Mouse (Mus musculus) embryonic facial prominence, embryonic 13.5 days (tissue): ENCODE results near the gene Heg1. TPM values are rescaled to one million over a fixed set of nuclear protein-coding genes. Genes with fewer than 3 reads are reported as not detected.

Source experiments
- ATAC-seq: fragments of 200-750 bp; cut with Nextera tagmentation; 2 replicates; pipeline ENCODE4 v1.8.0; 2017; ENCODE audit warnings: low read depth; ENCODE audit not compliant: insufficient number of reproducible peaks, insufficient read depth, low FRiP score, low TSS enrichment
- H3K27ac ChIP-seq: fragments of 300-500 bp; sonication (generic); 2 replicates; pipeline ENCODE4 v1.5.1; 2015; ENCODE audit warnings: moderate library complexity, mild to moderate bottlenecking, inconsistent platforms
- H3K27me3 ChIP-seq: fragments of 300-500 bp; sonication (generic); 2 replicates; pipeline ENCODE4 v1.6.1; 2015; ENCODE audit warnings: mild to moderate bottlenecking, inconsistent platforms
- H3K36me3 ChIP-seq: fragments of 300-500 bp; sonication (generic); 2 replicates; pipeline ENCODE4 v1.6.1; 2015; ENCODE audit warnings: mild to moderate bottlenecking, inconsistent platforms
- H3K4me1 ChIP-seq: fragments of 300-500 bp; sonication (generic); 2 replicates; pipeline ENCODE4 v1.6.1; 2015; ENCODE audit warnings: inconsistent platforms
- H3K4me2 ChIP-seq: fragments of 300-500 bp; sonication (generic); 2 replicates; pipeline ENCODE4 v1.6.1; 2015; ENCODE audit warnings: moderate library complexity, mild to moderate bottlenecking, inconsistent platforms
- H3K4me3 ChIP-seq: fragments of 300-500 bp; sonication (generic); 2 replicates; pipeline ENCODE4 v1.5.1; 2015; ENCODE audit warnings: mild to moderate bottlenecking, inconsistent platforms
- H3K9ac ChIP-seq: fragments of 300-500 bp; sonication (generic); 2 replicates; pipeline ENCODE4 v1.6.1; 2015; ENCODE audit warnings: mild to moderate bottlenecking, inconsistent platforms
- H3K9me3 ChIP-seq: fragments of 300-500 bp; sonication (generic); 2 replicates; pipeline ENCODE4 v1.6.1; 2016; ENCODE audit warnings: inconsistent platforms
- WGBS: fragments of 180-500 bp; shearing (Covaris S2); methylation state at CpG from one replicate; pipeline ENCODE4 v1.1.7; 2015; ENCODE audit warnings: mixed read lengths; 5-methylcytosine and 5-hydroxymethylcytosine counted together
- polyA plus RNA-seq: library from polyadenylated mRNA; unstranded; fragments of >200 nt; fragmentation: Nextera tagmentation; extraction: Ambion mirVana; gene quantifications from 2 replicates; pipeline ENCODE4 v1.2.1, GENCODE M21; 2015

Heg1 gene
- polyA plus RNA-seq, 1 experiment from 2014 or later = 12.6 TPM

DNA sequence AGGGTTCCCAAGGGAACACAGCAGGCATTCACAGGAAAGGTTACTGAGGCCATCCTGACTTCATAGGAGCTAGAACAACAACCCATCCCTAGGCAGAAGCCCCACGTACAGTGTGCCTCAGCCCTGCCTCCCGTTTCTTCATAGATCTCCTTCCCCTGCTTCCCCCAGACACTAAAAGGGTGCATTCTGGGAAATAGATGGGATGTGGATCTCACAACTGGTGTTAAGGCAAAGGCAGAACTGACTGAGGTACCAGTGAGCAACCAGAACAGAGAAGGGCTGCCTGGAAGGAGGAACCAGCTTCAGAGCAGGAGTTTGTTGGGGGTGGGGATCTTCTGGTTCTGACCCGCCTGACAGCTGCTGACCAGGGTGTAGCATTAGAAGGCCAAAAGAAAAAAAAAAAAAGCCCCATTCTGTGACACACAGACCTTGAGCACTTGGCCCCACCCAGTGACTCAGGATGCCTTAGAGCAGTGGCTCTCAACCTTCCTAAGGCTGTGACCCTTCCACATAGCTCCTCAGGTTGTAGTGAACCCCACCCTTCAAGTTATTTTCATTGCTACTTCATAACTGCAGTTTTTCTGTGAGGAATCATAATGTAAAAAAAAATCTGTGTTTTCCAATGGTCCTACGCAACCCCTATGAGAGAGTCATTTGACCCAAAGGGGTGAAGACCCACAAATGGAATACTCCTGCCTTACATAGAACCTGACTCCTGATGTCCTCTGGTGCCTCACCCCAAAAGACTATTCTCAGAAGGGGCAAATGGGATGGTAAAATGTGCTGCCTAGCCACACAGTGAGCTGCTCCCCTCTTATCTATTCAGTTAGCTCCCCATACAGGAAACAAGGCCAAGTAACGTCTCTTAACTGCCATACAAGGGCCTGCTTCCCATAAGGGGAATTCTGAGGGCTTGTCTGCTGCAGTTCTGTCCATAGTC lies 97.9 kb downstream of the Heg1 start:
- H3K4me1 ChIP-seq = no peaks in the 10 kb centered on the region
- no peak for ATAC-seq
- no peak overlapping the region for H3K4me2 ChIP-seq
- H3K27ac ChIP-seq = no peak overlapping the region
- no peak overlapping the region for H3K9ac ChIP-seq
- no peaks in the 10 kb centered on the region for H3K36me3 ChIP-seq
- H3K27me3 ChIP-seq = no peaks in the 10 kb centered on the region
- no peaks in the 10 kb centered on the region for H3K9me3 ChIP-seq
- no peak overlapping the region for H3K4me3 ChIP-seq
- WGBS = 70% methylated on average over 5 of the region's 5 CpGs

DNA sequence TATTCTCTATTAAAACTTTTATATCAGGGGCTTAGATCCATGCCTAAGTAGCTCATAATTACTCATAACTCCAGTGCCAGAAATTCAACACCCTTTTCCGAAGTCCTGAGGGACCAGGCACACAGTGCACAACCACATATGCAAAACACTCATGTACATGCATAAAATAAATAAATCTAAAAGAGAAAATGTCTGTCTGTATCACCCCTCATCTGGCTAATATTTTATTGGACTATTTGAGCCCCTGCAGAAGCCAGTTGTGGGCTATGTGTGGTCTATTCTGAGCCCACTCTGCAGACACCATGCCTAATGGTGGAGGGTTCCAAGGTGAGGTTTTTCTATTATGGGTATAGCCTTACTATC lies 98.5 kb downstream of the Heg1 start:
- no peaks in the 10 kb centered on the region for H3K27me3 ChIP-seq
- no peak overlapping the region for H3K4me3 ChIP-seq
- no peak overlapping the region for H3K4me2 ChIP-seq
- H3K9ac ChIP-seq = no peak overlapping the region
- H3K9me3 ChIP-seq = no peaks in the 10 kb centered on the region
- H3K36me3 ChIP-seq = no peaks in the 10 kb centered on the region
- no peak for ATAC-seq
- no peaks in the 10 kb centered on the region for H3K4me1 ChIP-seq
- H3K27ac ChIP-seq = no peak overlapping the region
- WGBS = 88% methylated on average over 1 of the region's 1 CpGs

DNA sequence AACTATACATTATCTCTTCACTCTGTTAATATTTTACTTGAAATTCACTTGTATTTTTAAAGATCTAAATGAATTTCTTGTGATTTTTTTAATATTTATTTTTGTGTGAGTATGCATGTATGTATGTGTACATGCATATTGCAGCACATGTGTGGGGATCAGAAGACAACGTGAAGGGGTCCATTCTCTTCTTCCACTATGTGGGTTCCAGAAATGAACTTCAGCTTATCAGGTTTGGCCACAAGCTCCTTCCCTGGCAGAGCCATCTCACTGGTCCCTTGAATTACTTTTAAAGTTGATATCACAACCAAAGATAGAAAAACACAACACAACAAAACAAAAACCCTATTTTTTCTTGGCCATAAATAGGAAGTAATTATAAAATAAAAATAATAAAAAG lies 100.4 kb downstream of the Heg1 start:
- Histone ChIP-seq H3K4me2 (no peak overlapping the region), H3K9ac (no peak overlapping the region), H3K36me3 (no peaks in the 10 kb centered on the region), H3K27me3 (no peaks in the 10 kb centered on the region), H3K27ac (no peak overlapping the region), H3K9me3 (no peaks in the 10 kb centered on the region), H3K4me3 (no peak overlapping the region), H3K4me1 (no peaks in the 10 kb centered on the region)
- WGBS = 78% methylated on average over 1 of the region's 1 CpGs
- ATAC-seq = no peak

DNA sequence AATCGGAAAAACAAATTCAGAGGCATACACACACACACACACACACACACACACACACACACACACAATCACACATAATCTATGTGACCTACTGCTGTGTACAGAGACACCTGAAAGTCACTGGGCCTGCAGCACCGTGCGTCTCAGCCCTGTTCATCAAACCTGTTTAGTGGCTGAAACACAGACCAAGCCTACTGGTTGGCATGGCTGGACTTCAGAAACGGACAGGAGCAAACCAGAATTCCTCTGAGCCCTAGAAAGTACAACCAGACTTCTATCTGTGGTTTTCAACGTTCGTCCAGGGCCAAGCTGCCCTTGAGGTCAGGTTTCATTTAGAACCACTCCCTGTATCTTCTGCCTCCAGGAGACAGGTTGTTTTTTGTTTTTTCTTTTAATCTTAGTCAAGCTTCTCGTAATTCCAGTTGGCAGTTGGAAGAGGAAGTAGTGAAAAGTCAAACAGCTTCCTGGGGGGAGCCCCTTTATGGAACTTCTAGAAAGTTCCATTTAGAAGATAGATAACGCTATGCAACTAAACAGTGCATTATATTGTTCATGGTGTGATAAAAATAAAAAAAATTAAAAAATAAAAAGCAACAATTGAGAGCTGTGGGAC lies 101.0 kb downstream of the Heg1 start:
- no peak overlapping the region for H3K27ac ChIP-seq
- no peaks in the 10 kb centered on the region for H3K9me3 ChIP-seq
- no peaks in the 10 kb centered on the region for H3K27me3 ChIP-seq
- no peak overlapping the region for H3K9ac ChIP-seq
- H3K4me3 ChIP-seq = no peak overlapping the region
- 59% methylated on average over 8 of the region's 8 CpGs for WGBS
- H3K4me2 ChIP-seq = no peak overlapping the region
- H3K4me1 ChIP-seq = no peaks in the 10 kb centered on the region
- no peak for ATAC-seq
- no peaks in the 10 kb centered on the region for H3K36me3 ChIP-seq

DNA sequence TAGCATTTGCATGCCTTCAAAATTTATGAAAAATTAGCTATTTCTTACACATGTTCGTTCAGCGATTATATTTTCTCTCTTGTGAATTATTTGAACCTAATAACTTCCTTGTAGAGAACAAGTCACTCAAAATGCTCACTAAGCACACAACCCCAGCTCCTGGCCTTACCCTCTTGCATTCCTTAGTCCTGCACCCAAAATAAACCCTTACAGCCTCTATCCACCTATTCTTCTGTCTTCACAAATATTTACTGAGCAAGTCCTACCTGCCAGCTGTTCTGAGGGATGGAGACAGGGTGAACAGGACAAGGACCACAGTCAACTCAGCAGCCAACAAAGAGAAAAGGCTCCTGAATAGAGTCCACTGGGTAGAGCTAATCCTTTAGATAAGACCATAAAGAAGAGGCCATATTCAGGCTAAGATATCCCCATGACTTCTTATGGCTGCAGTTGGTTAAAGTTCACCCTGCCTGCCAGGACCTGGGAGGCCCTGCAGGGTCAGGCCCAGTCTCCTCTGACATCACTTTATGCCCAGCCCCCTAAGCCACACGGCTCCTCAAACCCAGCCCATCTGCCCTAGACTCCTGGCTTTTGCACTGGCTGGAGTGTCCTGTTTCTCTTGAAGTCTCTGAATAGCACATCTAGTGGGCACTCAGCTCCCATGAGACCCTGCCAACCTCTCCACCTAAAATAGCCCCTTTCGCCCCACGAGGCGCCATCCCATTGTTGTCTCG lies 102.7 kb downstream of the Heg1 start:
- Histone ChIP-seq H3K36me3 (no peaks in the 10 kb centered on the region), H3K9me3 (no peaks in the 10 kb centered on the region), H3K9ac (no peak overlapping the region), H3K27me3 (no peaks in the 10 kb centered on the region), H3K27ac (no peak overlapping the region), H3K4me3 (no peak overlapping the region), H3K4me2 (no peak overlapping the region), H3K4me1 (no peaks in the 10 kb centered on the region)
- 82% methylated on average over 7 of the region's 7 CpGs for WGBS
- no peak for ATAC-seq

DNA sequence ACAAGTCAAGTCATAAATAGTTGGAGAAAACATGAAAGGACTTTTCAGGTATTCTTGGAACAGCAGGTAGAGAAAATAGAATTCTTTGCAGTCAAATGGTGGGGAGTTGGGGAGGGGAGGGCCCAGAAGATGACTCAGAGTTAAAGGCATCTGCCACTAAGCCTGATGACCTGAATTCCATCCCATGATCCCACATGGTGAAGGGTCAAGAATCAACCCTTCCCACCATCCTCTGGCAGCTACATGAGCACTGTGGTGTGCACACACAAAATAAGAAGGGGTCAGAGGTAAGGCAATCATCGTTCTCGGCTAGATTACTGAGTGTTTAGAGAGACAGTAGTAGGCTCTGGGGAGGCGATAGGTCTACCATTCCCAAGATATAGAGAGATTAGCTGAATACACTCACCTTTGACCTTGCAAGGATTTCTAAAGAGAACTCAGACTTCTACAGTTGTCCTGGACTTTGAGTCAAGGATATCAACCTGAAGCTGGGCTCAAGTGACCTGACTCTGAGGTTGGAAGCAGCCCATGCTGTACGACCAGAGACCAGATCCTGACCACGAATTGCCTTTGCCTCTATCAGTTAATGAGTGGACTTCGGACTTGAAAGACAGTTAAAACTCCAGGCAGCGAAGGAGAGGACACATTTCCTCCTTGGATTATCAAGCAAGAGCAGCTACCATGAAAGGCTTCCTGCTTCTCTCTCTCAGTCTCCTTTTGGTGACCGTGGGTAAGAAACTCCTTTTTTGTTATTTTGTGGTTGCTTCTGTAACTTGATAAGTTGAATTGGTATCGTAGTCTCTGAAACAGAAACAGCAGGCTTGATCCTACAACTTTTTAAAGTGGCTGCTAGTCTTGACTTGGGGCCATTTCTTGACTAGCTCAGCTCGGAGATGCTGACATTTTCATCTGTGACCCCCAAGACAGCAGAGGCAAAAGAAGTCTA lies 109.9 kb downstream of the Heg1 start, which contains the start of gene Muc13:
Gene Muc13, plus strand, starts transcription at position 192 of the 946 bp plus-strand sequence.
- Histone ChIP-seq H3K36me3 (no peaks in the 10 kb centered on the region), H3K9me3 (no peaks in the 10 kb centered on the region), H3K27me3 (no peaks in the 10 kb centered on the region), H3K4me1 (0 out of 2 replicates have a peak, but pooled peaks cover 3% of the 10 kb centered on the region), H3K9ac (no peak within 1 kb of the TSS), H3K4me2 (no peak within 1 kb of the TSS), H3K4me3 (no peak within 1 kb of the TSS), H3K27ac (no peak within 1 kb of the TSS)
- no peak for ATAC-seq
- 76% methylated on average over 10 of the region's 10 CpGs for WGBS

DNA sequence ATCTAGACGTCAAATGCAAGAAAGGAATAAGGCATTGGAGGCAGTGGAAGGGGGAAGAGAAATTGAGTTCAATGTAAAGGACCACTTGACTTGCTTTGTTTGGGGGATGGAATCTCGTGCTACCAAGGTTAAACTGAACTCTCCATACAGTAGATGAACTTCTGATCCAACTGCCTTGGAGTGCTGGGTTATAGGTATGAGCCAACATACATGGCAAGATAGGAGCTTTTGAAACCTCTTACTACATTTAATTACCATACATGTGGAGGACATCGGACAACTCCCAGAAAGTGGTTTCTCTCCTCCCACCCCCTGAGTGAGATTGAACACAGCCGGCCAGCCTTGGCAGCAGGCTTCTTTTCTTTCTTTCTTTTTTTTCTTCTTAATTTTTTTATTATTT lies 110.9 kb downstream of the Heg1 start:
- Histone ChIP-seq H3K36me3 (no peaks in the 10 kb centered on the region), H3K9me3 (no peaks in the 10 kb centered on the region), H3K27me3 (no peaks in the 10 kb centered on the region), H3K27ac (no peak overlapping the region), H3K4me2 (no peak overlapping the region), H3K4me3 (no peak overlapping the region), H3K4me1 (0 out of 2 replicates have a peak, but pooled peaks cover 3% of the 10 kb centered on the region), H3K9ac (no peak overlapping the region)
- no peak for ATAC-seq
- WGBS = 75% methylated on average over 4 of the region's 4 CpGs

DNA sequence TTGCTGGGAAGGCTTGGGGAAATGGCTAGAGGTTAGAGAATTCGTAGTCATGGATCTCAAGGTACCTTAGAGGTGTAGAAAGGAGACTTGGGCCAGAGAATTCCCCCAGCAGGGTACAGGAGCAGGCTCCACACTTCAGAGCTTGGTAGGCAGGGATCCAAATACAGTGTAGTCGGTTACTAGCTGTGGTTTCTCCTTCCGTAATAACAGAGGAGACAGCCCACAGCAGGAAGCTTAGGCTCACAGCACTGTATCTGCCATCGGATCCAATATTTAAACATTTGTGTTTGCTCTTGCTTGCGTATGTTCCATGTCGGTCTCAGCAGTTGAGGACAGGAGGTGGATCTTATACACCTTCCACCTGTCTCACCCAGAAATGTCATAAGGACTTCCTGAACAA lies 111.7 kb downstream of the Heg1 start:
- no peak overlapping the region for H3K27ac ChIP-seq
- H3K4me1 ChIP-seq = 0 out of 2 replicates have a peak, but pooled peaks cover 3% of the 10 kb centered on the region
- H3K9ac ChIP-seq = no peak overlapping the region
- H3K27me3 ChIP-seq = no peaks in the 10 kb centered on the region
- H3K36me3 ChIP-seq = no peaks in the 10 kb centered on the region
- ATAC-seq = no peak
- no peak overlapping the region for H3K4me2 ChIP-seq
- 83% methylated on average over 6 of the region's 6 CpGs for WGBS
- H3K4me3 ChIP-seq = no peak overlapping the region
- no peaks in the 10 kb centered on the region for H3K9me3 ChIP-seq

DNA sequence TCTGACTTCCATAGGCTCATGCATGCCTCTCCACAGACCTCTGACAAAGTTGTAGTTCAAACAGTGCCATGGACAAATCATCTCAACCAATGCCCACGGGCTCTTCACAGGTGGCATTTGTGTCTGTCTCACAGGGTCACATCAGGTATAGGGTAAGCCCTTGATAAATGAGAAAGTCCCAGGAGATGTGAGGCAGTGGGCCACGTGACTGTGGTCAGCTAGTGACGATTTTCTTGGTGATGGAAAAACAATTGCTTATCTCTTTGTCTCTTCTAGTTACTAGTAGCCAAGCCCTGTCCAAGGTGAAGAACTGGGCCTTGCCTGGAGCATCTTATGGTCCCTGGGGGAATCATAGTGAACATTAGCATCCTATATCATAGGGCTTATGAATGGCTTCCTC lies 112.6 kb downstream of the Heg1 start:
- Histone ChIP-seq H3K9me3 (no peaks in the 10 kb centered on the region), H3K36me3 (no peaks in the 10 kb centered on the region), H3K4me1 (0 out of 2 replicates have a peak, but pooled peaks cover 3% of the 10 kb centered on the region), H3K27me3 (no peaks in the 10 kb centered on the region), H3K9ac (no peak overlapping the region), H3K4me3 (no peak overlapping the region), H3K4me2 (no peak overlapping the region), H3K27ac (no peak overlapping the region)
- ATAC-seq = no peak
- WGBS = 89% methylated on average over 3 of the region's 3 CpGs

DNA sequence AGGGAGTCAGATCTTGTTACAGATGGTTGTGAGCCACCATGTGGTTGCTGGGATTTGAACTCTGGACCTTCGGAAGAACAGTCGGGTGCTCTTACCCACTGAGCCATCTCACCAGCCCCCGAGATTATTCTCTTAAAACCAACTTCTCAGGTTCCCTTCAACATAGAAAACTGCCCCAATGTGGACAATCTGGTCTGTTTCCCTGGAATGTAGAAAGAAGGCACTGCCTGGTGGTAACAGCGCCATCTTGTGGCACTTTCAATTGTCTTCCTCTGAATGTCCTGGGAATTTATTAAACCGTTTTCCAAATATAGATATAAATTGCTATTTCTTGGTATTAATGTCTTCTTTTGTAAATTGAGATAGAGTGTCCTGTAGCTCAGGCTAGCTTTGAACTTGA lies 113.7 kb downstream of the Heg1 start:
- H3K27ac ChIP-seq = no peak overlapping the region
- H3K9me3 ChIP-seq = no peaks in the 10 kb centered on the region
- no peak overlapping the region for H3K9ac ChIP-seq
- 0 out of 2 replicates have a peak, but pooled peaks cover 3% of the 10 kb centered on the region for H3K4me1 ChIP-seq
- H3K4me3 ChIP-seq = no peak overlapping the region
- no peaks in the 10 kb centered on the region for H3K27me3 ChIP-seq
- WGBS = 44% methylated on average over 5 of the region's 5 CpGs
- no peak for ATAC-seq
- no peaks in the 10 kb centered on the region for H3K36me3 ChIP-seq
- no peak overlapping the region for H3K4me2 ChIP-seq

DNA sequence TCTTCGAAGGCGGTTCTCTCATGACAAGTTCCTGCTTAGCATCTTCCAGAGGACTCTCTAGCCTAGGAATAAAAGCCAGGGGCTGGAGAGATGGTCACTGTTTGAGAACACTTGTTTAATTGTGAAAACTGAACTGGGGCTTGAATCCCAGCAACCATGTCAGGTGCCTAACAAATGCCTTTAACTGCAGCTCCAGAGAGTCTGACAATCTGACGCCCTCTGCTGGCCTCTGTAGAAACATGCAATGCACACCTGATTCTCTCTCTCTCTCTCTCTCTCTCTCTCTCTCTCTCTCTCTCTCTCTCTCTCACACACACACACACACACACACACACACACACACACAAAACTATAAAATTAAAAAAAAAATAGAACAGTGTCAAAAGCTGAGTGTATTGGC lies 125.8 kb downstream of the Heg1 start:
- no peaks in the 10 kb centered on the region for H3K36me3 ChIP-seq
- no peaks in the 10 kb centered on the region for H3K27me3 ChIP-seq
- H3K4me2 ChIP-seq = no peak overlapping the region
- no peak overlapping the region for H3K27ac ChIP-seq
- 71% methylated on average over 3 of the region's 3 CpGs for WGBS
- peaks cover 5% of the 10 kb centered on the region; the same call in 1 of the 2 replicates for H3K9me3 ChIP-seq
- no peak overlapping the region for H3K4me3 ChIP-seq
- H3K9ac ChIP-seq = no peak overlapping the region
- ATAC-seq = no peak
- H3K4me1 ChIP-seq = no peaks in the 10 kb centered on the region
